Mouse (Mus musculus) brain, adult 10 weeks (tissue): Measurements from ENCODE around the gene Cdca7l. TPM values are rescaled to one million over a fixed set of nuclear protein-coding genes. Genes with fewer than 3 reads are reported as not detected.

ENCODE experiments used
- polyA plus RNA-seq: library from polyadenylated mRNA; stranded (reverse); fragments of 350-450 nt; fragmentation: Illumina TruSeq; extraction: RNeasy Lipid Tissue Mini Kit (QIAGEN cat#74804); gene quantifications from one replicate; pipeline ENCODE4 v1.2.3, GENCODE M21; 2015; ENCODE audit warnings: low read depth, low replicate concordance

The Cdca7l gene
- polyA plus RNA-seq: 1.1 TPM

DNA sequence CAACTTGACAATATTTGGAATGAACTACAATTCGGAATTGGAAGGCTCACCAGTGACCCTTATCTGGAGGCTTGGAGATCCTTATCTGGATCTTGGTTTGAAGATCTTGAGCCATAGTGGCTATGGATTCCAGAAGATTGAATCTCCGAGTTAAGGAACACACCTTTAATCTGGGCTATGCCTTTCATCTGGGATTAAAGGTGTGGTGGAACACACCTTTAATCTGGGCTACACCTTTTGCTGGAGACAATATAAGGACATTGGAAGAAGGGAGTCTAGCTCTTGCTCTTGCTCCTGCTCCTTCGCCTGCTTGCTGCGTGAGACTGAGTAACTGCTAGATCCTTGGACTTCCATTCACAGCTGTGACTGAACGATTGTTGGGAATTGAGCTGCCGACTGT lies at the start of gene Cdca7l:
Cdca7l (plus strand) TSS at position 301 of the 400 bp plus-strand sequence.

